Mouse (Mus musculus) retina, postnatal 1 day (tissue): ENCODE data around the gene Ffar3.

Source experiments
- DNase-seq: peaks from one replicate; pipeline ENCODE4 v3.0.0-alpha.2; 2012

Gene Ffar3

GRCm38 (mm10) chr7:30856078-30856477, at the start of gene Ffar3:
TSS of gene Ffar3 (minus strand) at chr7:30856178.
- DNase-seq: no peak

DNA sequence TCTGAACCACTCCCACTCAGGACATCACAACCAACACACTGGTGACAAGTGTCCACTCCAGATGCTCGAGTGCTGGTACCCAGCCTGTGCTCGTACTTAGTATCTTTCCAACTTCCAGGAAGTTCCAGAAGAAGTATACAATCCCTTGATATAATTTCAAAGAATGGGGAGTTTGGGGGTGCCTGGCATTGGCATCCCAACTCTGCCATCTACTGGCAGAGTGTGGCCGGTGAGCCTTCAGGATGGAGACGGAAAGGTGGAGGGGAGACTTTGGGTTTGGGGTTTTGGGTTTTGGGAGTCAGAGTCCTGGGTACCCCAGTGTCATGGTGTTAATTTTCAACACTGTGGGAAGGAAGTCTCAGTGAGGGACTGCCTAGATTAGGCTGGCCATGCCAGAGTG, 48.1 kb upstream of the Ffar3 start:
- DNase-seq: no peak

GRCm38 (mm10) chr7:30895217-30895616, 39.2 kb upstream of the Ffar3 start:
- no peak for DNase-seq

DNA sequence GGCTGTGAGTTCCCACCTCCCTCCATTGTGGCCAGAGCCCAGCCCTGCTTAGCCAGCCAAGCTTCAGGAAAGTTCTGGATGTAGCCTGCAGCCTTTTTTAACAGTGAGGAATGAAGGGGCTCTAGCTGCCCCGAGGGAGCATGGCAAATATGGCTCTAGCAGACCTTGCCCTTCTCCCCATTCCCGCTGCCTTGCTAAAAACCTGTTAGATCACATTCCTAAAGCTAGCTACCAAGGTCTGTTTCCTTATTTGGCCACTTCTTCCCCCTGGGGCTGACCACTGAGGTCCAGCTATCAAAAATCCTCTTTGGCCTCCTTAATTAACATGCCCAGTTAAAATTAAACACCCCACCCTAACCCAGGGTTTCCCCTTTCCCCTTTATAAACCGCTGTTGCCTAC, 36.5 kb upstream of the Ffar3 start:
- DNase-seq: no peak

- no peak for DNase-seq
Observed at GRCm38 (mm10) chr7:30891746-30892145, 35.8 kb upstream of the Ffar3 start.

GRCm38 (mm10) chr7:30890681-30891080, 34.7 kb upstream of the Ffar3 start:
- no peak for DNase-seq

- DNase-seq: no peak
Observed at GRCm38 (mm10) chr7:30888786-30889185, 32.8 kb upstream of the Ffar3 start.

DNA sequence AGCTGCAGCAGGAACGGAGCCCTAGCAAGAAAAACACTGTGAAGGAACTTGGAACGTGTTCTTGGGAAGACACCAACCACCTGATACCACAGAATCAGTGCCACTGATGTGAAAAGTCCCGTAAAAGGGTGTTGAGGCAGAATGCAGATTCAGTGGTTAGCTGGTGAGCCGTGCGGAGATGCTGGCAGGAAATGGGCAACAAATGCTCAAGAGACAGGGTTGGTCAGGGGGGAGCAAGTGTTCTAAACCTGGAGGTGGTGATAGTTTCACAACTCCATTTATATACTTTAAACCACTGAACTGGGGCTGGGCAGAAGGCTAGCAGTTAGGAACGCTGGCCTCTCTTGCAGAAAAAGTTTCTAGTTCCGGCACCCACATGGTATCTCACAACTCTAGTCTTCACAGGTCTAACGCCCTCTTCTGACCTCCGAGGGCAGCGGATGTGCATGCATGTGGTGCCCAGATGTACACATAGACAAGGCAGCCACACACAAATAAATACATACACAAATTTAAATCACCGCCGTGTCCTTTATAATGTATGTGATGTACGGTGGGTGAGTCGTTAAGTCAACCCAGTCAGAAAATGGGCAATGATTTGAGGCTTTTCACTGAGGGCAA, 31.7 kb upstream of the Ffar3 start:
- DNase-seq: no peak

GRCm38 (mm10) chr7:30886852-30887251, 30.9 kb upstream of the Ffar3 start:
- no peak for DNase-seq

DNA sequence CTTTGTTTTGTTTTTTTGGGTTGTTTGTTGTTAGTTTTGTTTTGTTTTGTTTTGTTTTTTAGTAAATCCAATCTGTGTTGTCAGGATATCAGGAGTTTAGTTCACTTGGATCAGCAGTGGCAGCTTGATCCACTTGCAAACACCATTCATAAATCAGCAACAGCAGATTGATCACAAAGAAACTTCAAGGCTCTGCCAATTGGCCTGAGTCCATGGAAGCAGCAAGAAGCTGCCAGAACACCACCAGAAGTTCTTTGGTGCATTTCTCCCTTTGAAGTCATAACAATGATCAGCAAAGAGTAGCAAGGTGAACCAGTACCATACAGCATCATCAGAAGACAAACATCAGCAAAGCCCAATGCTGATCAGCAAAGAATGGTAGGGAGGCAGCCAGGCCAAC, 28.1 kb upstream of the Ffar3 start:
- no peak for DNase-seq

- no peak for DNase-seq
Observed at GRCm38 (mm10) chr7:30881367-30881766, 25.4 kb upstream of the Ffar3 start.

GRCm38 (mm10) chr7:30880176-30880575, 24.2 kb upstream of the Ffar3 start, which contains the start of gene Cd22:
TSS of gene Cd22 (minus strand) at chr7:30880342.
- DNase-seq: no peak

DNA sequence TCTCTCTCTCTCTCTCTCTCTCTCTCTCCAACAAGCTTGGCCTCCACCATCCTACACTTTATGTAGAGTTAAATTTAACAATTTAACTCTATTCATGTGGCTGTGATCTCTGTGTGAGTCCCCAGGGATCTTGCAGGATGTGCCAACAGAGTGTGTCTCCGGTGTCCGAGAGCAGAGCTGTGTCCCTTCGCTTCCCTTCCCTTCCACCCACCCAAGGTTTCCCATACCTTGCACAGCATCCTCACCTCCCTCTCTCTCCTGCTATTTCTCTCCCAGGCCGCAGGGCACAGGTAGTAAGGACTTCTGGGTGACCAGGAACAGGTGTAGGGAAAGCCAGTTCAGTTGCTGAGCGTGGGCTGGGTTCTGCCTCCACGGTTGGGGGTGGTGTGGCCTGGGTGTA, 23.0 kb upstream of the Ffar3 start:
- DNase-seq: no peak

DNA sequence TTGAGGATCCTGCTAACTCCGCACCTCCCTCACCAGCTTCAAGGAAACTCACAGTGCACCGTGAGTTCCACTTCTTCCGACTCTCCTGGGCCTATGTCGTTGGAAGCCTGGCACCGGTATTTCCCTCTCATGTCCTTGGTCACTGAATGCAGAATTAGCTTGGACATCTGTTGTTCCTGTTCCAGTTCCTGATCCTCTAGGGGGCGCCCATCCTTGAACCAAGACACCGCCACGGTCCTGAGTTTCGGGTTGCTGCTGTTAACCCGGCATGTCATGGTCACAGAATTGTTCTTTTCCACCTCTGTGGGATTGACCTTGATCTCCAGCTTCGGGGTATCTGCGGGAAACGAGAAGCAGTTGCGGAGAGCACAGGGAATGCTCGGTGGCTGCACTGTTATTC, 17.1 kb upstream of the Ffar3 start:
- DNase-seq: peak; percentile 84

DNA sequence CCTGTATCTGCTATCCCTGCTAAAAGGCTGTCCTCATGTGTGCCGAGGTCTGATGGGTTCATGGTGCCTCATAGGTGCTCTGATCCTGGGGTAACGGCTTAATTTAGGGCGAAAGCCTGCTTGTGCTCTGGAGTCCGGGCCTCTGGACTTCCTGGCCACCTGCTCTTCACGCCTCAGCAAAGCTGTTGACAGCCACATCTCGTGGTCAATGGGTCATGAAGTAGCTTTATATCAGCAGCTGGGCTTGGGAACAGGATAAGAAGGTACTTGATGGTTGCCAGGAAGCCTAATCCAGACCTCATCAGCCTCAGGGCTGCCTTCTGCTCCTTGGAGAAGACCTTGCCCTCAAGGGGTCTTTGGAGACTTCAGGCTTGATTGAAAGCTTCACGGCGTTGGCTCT, 7.4 kb upstream of the Ffar3 start:
- DNase-seq: no peak

GRCm38 (mm10) chr7:30861464-30861863, 5.5 kb upstream of the Ffar3 start, which contains the start of gene Ffar1:
TSS of gene Ffar1 (minus strand) at chr7:30861564.
- DNase-seq: no peak

GRCm38 (mm10) chr7:30859635-30860402, 3.8 kb upstream of the Ffar3 start:
- DNase-seq: peak; percentile 87

- peak; percentile 76 for DNase-seq
Observed at GRCm38 (mm10) chr7:30859290-30859634, 3.3 kb upstream of the Ffar3 start.

GRCm38 (mm10) chr7:30857746-30858145, 1.8 kb upstream of the Ffar3 start:
- DNase-seq: no peak

DNA sequence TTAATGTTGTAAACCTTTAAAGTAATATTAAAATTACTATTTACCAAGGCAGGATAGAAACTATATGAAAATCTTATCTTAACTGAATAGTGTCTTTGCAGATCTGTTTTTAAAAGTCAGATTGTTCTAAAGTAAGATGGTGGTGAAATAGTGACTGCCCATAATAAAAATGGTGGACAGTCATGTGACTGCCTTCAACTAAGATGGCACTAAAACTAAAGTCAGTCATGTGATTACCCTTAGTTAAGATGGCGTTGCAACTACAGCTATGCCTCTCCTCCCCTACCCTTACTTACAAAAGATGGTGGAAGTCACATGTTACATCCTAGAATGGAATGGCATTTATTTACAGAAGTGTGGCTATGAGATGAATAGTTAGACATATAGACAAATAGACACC, 4.6 kb downstream of the Ffar3 start:
- DNase-seq: no peak

DNA sequence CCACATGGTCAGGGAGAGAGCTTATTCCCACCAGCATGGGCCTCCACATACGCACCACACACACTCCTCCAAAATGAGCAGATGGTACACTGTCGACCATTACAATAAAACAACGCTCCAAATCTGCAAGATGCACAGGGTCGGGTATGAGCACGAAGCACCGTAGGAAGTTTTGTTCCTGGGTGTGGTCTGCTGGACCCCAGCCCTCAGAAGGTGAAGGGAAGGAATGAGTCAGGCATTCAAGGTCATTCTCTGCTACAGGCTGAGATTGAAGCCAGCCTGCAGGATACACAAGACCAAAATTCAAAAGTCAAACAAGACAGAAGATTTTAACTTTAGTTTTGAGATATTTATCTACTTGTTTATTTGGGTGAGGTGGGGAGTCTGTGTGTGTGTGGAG, 8.0 kb downstream of the Ffar3 start:
- DNase-seq: no peak

- no peak for DNase-seq
Observed at GRCm38 (mm10) chr7:30847386-30847785, 8.6 kb downstream of the Ffar3 start.

- DNase-seq: peak; percentile 21
Observed at GRCm38 (mm10) chr7:30846505-30847053, 9.4 kb downstream of the Ffar3 start.

GRCm38 (mm10) chr7:30844676-30845297, 11.2 kb downstream of the Ffar3 start:
- DNase-seq: no peak
